Mouse (Mus musculus): ENCODE results near the gene Car14. TPM values are rescaled to one million over a fixed set of nuclear protein-coding genes. Genes with fewer than 3 reads are reported as not detected.

Gene Car14
- total and polyA plus RNA-seq, 3 experiments = 0.15 to 0.38 TPM; not detected in 1

GRCm38 (mm10) chr3:95881979-95882815 is 22.3 kb downstream of the Car14 start, which contains the start of gene Ciart (continued):
- peak; percentile 99 for TF ChIP-seq USF1 (IDR thresholded peaks at IDR 0.05; ENCODE audit: low read depth, low read length)
- TF ChIP-seq ETS1 (IDR thresholded peaks at IDR 0.05; ENCODE audit: low read depth, low read length) = peak; percentile 73
- peak; percentile 70 for TF ChIP-seq ZNF384 (IDR thresholded peaks at IDR 0.05; ENCODE audit: low read depth, low read length)
- 0 out of 2 replicates have a peak, but pooled peaks have one; percentile 3 for TF ChIP-seq ZC3H11A (IDR thresholded peaks at IDR 0.05; ENCODE audit: low read depth, low read length)
- TF ChIP-seq RAD21 (IDR thresholded peaks at IDR 0.05; ENCODE audit: low read depth, low read length) = no peak; the same call in 1 of the 2 replicates

- DNase-seq (ENCODE audit: low read depth, low spot score) = no peak
- TF ChIP-seq BHLHE40 (IDR thresholded peaks at IDR 0.05; ENCODE audit: borderline replicate concordance, low read depth, low read length) (no peak), POLR2A (IDR thresholded peaks at IDR 0.05; ENCODE audit: control insufficient read depth in 1 of 2, insufficient read depth in 1 of 2, low read depth in 1 of 2, low read length in 2 of 2, poor library complexity in 1 of 2) (no peak), SIN3A (IDR thresholded peaks at IDR 0.05; ENCODE audit: low read length) (no peak), TCF12 (IDR thresholded peaks at IDR 0.05; ENCODE audit: low read depth, low read length) (no peak), MXI1 (IDR thresholded peaks at IDR 0.05; ENCODE audit: low read depth, low read length) (no peak), NRF1 (IDR thresholded peaks at IDR 0.05; ENCODE audit: insufficient read depth, low read depth, low read length, poor library complexity, severe bottlenecking) (no peak), EP300 (IDR thresholded peaks at IDR 0.05; ENCODE audit: low read depth in 1 of 2, low read length in 2 of 2) (no peak), ZKSCAN1 (IDR thresholded peaks at IDR 0.05; ENCODE audit: low read depth, low read length) (no peak), SMC3 (IDR thresholded peaks at IDR 0.05; ENCODE audit: low read depth, low read length) (no peak), POLR2AphosphoS5 (IDR thresholded peaks at IDR 0.05; ENCODE audit: borderline replicate concordance, low read depth, low read length) (no peak), ETS1 (IDR thresholded peaks at IDR 0.05; ENCODE audit: low read depth, low read length) (no peak), USF1 (IDR thresholded peaks at IDR 0.05; ENCODE audit: low read depth, low read length) (no peak), CTCF (IDR thresholded peaks at IDR 0.05 in 2 of 3, conservative IDR thresholded peaks at IDR 0.05 in 1 of 3; ENCODE audit: control insufficient read depth in 1 of 3, insufficient read depth in 1 of 3, low read depth in 2 of 3, low read length in 3 of 3, poor library complexity in 1 of 3, severe bottlenecking in 1 of 3) (no peak), GATA1 (IDR thresholded peaks at IDR 0.05; ENCODE audit: low read depth, low read length) (no peak), ZMIZ1 (IDR thresholded peaks at IDR 0.05; ENCODE audit: low read depth, low read length) (no peak)
- H3K36me3 ChIP-seq (ENCODE audit: control insufficient read depth in 1 of 2, insufficient read depth in 2 of 2, low read length in 2 of 2) = peaks cover 0 to 2% of the 10 kb centered on the region in 2 experiments; a peak in 2 of 4 replicates
- no peak overlapping the region for H3K4me3 ChIP-seq (ENCODE audit: control insufficient read depth in 1 of 2, insufficient read depth in 1 of 2, low read depth in 2 of 2, low read length in 2 of 2)
- H3K27me3 ChIP-seq (ENCODE audit: control insufficient read depth in 1 of 2, insufficient read depth in 2 of 2, low read length in 2 of 2) = no peaks in the 10 kb centered on the region
- peaks cover 5 to 13% of the 10 kb centered on the region in 2 experiments for H3K4me1 ChIP-seq (ENCODE audit: control insufficient read depth in 1 of 2, insufficient read depth in 2 of 2, low read length in 2 of 2)
- H3K9me3 ChIP-seq (replicated peaks; ENCODE audit: insufficient read depth, low read length) = no peaks in the 10 kb centered on the region
- no peak overlapping the region for H3K27ac ChIP-seq (ENCODE audit: control insufficient read depth, low read depth, low read length)
- H3K79me2 ChIP-seq (ENCODE audit: control insufficient read depth, insufficient read depth, low read length, poor library complexity) = peaks cover 6% of the 10 kb centered on the region
- no peak overlapping the region for H3K9ac ChIP-seq (ENCODE audit: control insufficient read depth, low read depth, low read length, poor library complexity, severe bottlenecking)
Measured at GRCm38 (mm10) chr3:95879063-95879462, 25.4 kb downstream of the Car14 start.

Measured in MEL (cell line).